ENCODE assay signal across 9 mouse cellular contexts in genomic region chr13:21275021-21275814, GRCm38 (mm10). TPM values are rescaled to one million over a fixed set of nuclear protein-coding genes. Genes with fewer than 3 reads are reported as not detected.
DNase-seq lines count a peak whose midpoint lies in the region; ATAC-seq and TF ChIP-seq lines count a peak whose summit lies in the region.
"Had no signal": no experiment of that assay in that cellular context is flagged by ENCODE, and none has a peak within 500 bp of the region (broad histone marks: within the 10 kb centered on the region; RNA-seq: fewer than 3 reads in every experiment).

No protein-coding gene starts in this region.

- peak; percentile 64 for ATAC-seq in heart, postnatal 0 days (ENCODE audit: insufficient read depth, low read depth)
- ATAC-seq in limb, embryonic 11.5 days (ENCODE audit: insufficient number of reproducible peaks, low FRiP score, low TSS enrichment, low read depth): peak; percentile 56; the same call in 1 of the 2 replicates

- H3K9ac ChIP-seq in ES-Bruce4 (ENCODE audit: low read depth, poor library complexity, severe bottlenecking): peak overlapping the region; percentile 71
- 0 out of 2 replicates have a peak overlapping the region, but pooled peaks have one; percentile 12 for H3K9ac ChIP-seq in heart, postnatal 0 days (replicated peaks; ENCODE audit: low read depth, low read length)
- peak overlapping the region; percentile 35; the same call in 1 of the 2 replicates for H3K9ac ChIP-seq in limb, embryonic 11.5 days (ENCODE audit: low read length)

- no peak for TF ChIP-seq POLR2A in ES-Bruce4 (IDR thresholded peaks at IDR 0.05; ENCODE audit: insufficient read depth, low read length)
- TF ChIP-seq POLR2A in cortical plate, adult 2 months (IDR thresholded peaks at IDR 0.05; ENCODE audit: extremely low read depth, insufficient read depth, low read length): no peak

- H3K4me3 ChIP-seq in ES-Bruce4 (ENCODE audit: low read depth, low read length): peak overlapping the region; percentile 100
- peak overlapping the region; percentile 91 for H3K4me3 ChIP-seq in cortical plate, adult 2 months (ENCODE audit: insufficient read depth, low read length)
- peak overlapping the region; percentile 56 for H3K4me3 ChIP-seq in heart, postnatal 0 days (ENCODE audit: low read depth, low read length)
- H3K4me3 ChIP-seq in limb, embryonic 11.5 days (ENCODE audit: low read depth, low read length): peak overlapping the region; percentile 58

- H3K4me2 ChIP-seq in heart, postnatal 0 days (ENCODE audit: low read depth, low read length): peak overlapping the region; percentile 69
- peak overlapping the region; percentile 58 for H3K4me2 ChIP-seq in limb, embryonic 11.5 days (ENCODE audit: low read depth, severe bottlenecking)

- H3K27ac ChIP-seq in ES-Bruce4 (ENCODE audit: insufficient read depth, low read length): 0 out of 2 replicates have a peak overlapping the region, but pooled peaks have one; percentile 17
- H3K27ac ChIP-seq in cortical plate, adult 2 months (ENCODE audit: insufficient read depth, low read length): no peak overlapping the region
- no peak overlapping the region for H3K27ac ChIP-seq in heart, postnatal 0 days (ENCODE audit: low read depth)
- no peak overlapping the region for H3K27ac ChIP-seq in limb, embryonic 11.5 days (replicated peaks; ENCODE audit: low read depth, low read length)

- no peak for TF ChIP-seq EP300 in ES-Bruce4 (IDR thresholded peaks at IDR 0.05; ENCODE audit: insufficient read depth, low read depth, low read length)
- TF ChIP-seq EP300 in heart, postnatal 0 days (IDR thresholded peaks at IDR 0.05; ENCODE audit: low read depth): no peak

- no peak for TF ChIP-seq CTCF in ES-Bruce4 (IDR thresholded peaks at IDR 0.05; ENCODE audit: low read depth, low read length)
- TF ChIP-seq CTCF in cortical plate, adult 2 months (IDR thresholded peaks at IDR 0.05; ENCODE audit: extremely low read depth, insufficient read depth, low read length): no peak
- peak; percentile 47 for TF ChIP-seq CTCF in heart, postnatal 0 days (IDR thresholded peaks at IDR 0.05; ENCODE audit: low read depth)

- no peaks in the 10 kb centered on the region for H3K9me3 ChIP-seq in ES-Bruce4 (replicated peaks; ENCODE audit: control insufficient read depth, insufficient read depth, low read length, poor library complexity, severe bottlenecking)
- H3K9me3 ChIP-seq in heart, postnatal 0 days (replicated peaks; ENCODE audit: control insufficient read depth, low read length): no peaks in the 10 kb centered on the region
- H3K9me3 ChIP-seq in limb, embryonic 11.5 days (ENCODE audit: control insufficient read depth, low read length): no peaks in the 10 kb centered on the region

- no peaks in the 10 kb centered on the region; the same call in 1 of the 2 replicates for H3K27me3 ChIP-seq in ES-Bruce4 (ENCODE audit: control insufficient read depth, insufficient read depth, low read length, poor library complexity, severe bottlenecking)
- 0 out of 2 replicates have a peak, but pooled peaks cover 6% of the 10 kb centered on the region for H3K27me3 ChIP-seq in heart, postnatal 0 days (ENCODE audit: control insufficient read depth, insufficient read depth, low read length)
- H3K27me3 ChIP-seq in limb, embryonic 11.5 days (ENCODE audit: control insufficient read depth, insufficient read depth, low read length): no peaks in the 10 kb centered on the region

- H3K36me3 ChIP-seq in ES-Bruce4 (ENCODE audit: control insufficient read depth, insufficient read depth, low read length, poor library complexity, severe bottlenecking): no peaks in the 10 kb centered on the region
- no peaks in the 10 kb centered on the region for H3K36me3 ChIP-seq in heart, postnatal 0 days (replicated peaks; ENCODE audit: control insufficient read depth, insufficient read depth, low read length)
- H3K36me3 ChIP-seq in limb, embryonic 11.5 days (ENCODE audit: control insufficient read depth, insufficient read depth, low read length): no peaks in the 10 kb centered on the region

- 1% methylated on average over 29 of the region's 29 CpGs for WGBS in heart, postnatal 0 days
- WGBS in limb, embryonic 11.5 days: under 1% methylated on average over 29 of the region's 29 CpGs

- peak; percentile 20 for DNase-seq in adrenal gland, postnatal 10 days
- DNase-seq in adrenal gland, adult 8-10 months: no peak
- peak; percentile 38 for DNase-seq in heart, postnatal 0 days (ENCODE audit: low spot score)
- DNase-seq in limb, embryonic 11.5 days (ENCODE audit: low spot score): peak; percentile 58
- DNase-seq in neural tube, embryonic 10.5 days (ENCODE audit: extremely low spot score, low spot score): peak; percentile 59
- DNase-seq in testis, postnatal 10 days (ENCODE audit: low spot score): no peak

- H3K4me1 ChIP-seq in ES-Bruce4 (ENCODE audit: control insufficient read depth, insufficient read depth, low read length): no peaks in the 10 kb centered on the region
- H3K4me1 ChIP-seq in cortical plate, adult 2 months (ENCODE audit: control insufficient read depth, insufficient read depth, low read length): no peaks in the 10 kb centered on the region
- peaks cover 10% of the 10 kb centered on the region; the same call in 1 of the 2 replicates for H3K4me1 ChIP-seq in heart, postnatal 0 days (ENCODE audit: control insufficient read depth, insufficient read depth)
- H3K4me1 ChIP-seq in limb, embryonic 11.5 days (ENCODE audit: control insufficient read depth, insufficient read depth, low read length): peaks cover 2% of the 10 kb centered on the region; the same call in 1 of the 2 replicates

RNA-seq across cellular contexts. Expression of gene Gpx5, which starts 17.3 kb away (rescaled TPM):
- not detected for total RNA-seq in adrenal gland, postnatal 10 days (2021)
- not detected for total RNA-seq in adrenal gland, adult 8-10 months (2022)
- polyA plus RNA-seq in ES-Bruce4 (2011; ENCODE audit: insufficient read depth, insufficient read length, low read depth, missing spikeins): not detected in 2 replicates
- 0.10 TPM in 1 of 2 replicates, not detected in the other for polyA plus RNA-seq in cortical plate, adult 2 months (2012; rRNA removed)
- not detected in 2 replicates for total RNA-seq in heart, postnatal 0 days (2014; rRNA removed; ENCODE audit: low replicate concordance)
- polyA plus RNA-seq in heart, postnatal 0 days (2015; fragmentation: Nextera tagmentation; extraction: Ambion mirVana): not detected in 2 replicates
- polyA plus RNA-seq in limb, embryonic 11.5 days (2014; fragmentation: Nextera tagmentation; extraction: Ambion mirVana): not detected in 2 replicates
- total RNA-seq: left cerebral cortex, postnatal 10 days had no signal

RNA-seq across cellular contexts. Expression of gene Gpx6, which starts 36.7 kb away (rescaled TPM):
- total RNA-seq in adrenal gland, postnatal 10 days (2021): under 1 TPM in 1 of 2 experiments, not detected in 1; 0.27 TPM
- not detected for total RNA-seq in adrenal gland, adult 8-10 months (2022)
- polyA plus RNA-seq in ES-Bruce4 (2011; ENCODE audit: insufficient read depth, insufficient read length, low read depth, missing spikeins): 1.2 and 2.2 TPM in 2 replicates
- polyA plus RNA-seq in cortical plate, adult 2 months (2012; rRNA removed): 1.6 TPM in 1 of 2 replicates, not detected in the other
- not detected in 2 replicates for total RNA-seq in heart, postnatal 0 days (2014; rRNA removed; ENCODE audit: low replicate concordance)
- polyA plus RNA-seq in heart, postnatal 0 days (2015; fragmentation: Nextera tagmentation; extraction: Ambion mirVana): not detected in 2 replicates
- polyA plus RNA-seq in limb, embryonic 11.5 days (2014; fragmentation: Nextera tagmentation; extraction: Ambion mirVana): 0.51 and 0.88 TPM in 2 replicates
- total RNA-seq: left cerebral cortex, postnatal 10 days had no signal

Comparison
In these comparisons a context has a peak if more than half of its experiments do, and no peak if none do; other contexts are left out.
1. DNase-seq: peak in adrenal gland, postnatal 10 days (single experiment), heart, postnatal 0 days (single experiment), limb, embryonic 11.5 days (single experiment) and neural tube, embryonic 10.5 days (single experiment); none in adrenal gland, adult 8-10 months (single experiment) and testis, postnatal 10 days (single experiment).
2. H3K9ac ChIP-seq: peak in every context shown above with its lines; median percentile 71 in ES-Bruce4; 35 in limb, embryonic 11.5 days; 12 in heart, postnatal 0 days.
3. Peak in every context shown above with its lines, with median percentiles within 50 percentile points of each other: H3K4me3 ChIP-seq.